Mouse (Mus musculus): ENCODE results near the gene Aloxe3.

DNA sequence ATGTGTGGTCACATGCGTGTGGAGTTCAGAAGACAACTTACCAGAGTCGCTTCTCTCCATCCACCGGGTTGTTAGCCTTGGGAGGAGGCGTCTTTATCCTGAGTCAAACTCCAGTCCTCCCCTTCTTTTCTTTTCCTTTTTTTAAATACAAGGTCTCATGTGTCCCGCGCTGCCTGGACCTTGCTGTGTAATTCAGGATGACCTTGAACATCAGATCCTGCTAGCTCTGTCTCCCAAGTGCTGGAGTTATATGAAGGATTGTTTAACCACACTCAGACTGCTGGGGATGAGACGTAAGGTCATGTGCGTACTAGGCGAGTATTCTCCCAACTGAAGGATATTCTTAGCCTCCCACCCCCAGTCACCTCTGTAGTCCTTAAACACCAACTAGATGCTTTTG, 48.4 kb upstream of the Aloxe3 start:
- no peak for TF ChIP-seq SMC3 (IDR thresholded peaks at IDR 0.05; ENCODE audit: low read depth, low read length)
- no peak for TF ChIP-seq ZKSCAN1 (IDR thresholded peaks at IDR 0.05; ENCODE audit: borderline replicate concordance, low read depth, low read length)

Data from CH12.LX (cell line).